Mouse (Mus musculus): ENCODE results near the gene Jmjd8. TPM values are rescaled to one million over a fixed set of nuclear protein-coding genes. Genes with fewer than 3 reads are reported as not detected.
A peak's percentile ranks its signal among the peaks of the same experiment; 100 is the strongest.

Jmjd8 gene
- polyA plus RNA-seq, 1 experiment from 2014 or later: 30.9 TPM

DNA sequence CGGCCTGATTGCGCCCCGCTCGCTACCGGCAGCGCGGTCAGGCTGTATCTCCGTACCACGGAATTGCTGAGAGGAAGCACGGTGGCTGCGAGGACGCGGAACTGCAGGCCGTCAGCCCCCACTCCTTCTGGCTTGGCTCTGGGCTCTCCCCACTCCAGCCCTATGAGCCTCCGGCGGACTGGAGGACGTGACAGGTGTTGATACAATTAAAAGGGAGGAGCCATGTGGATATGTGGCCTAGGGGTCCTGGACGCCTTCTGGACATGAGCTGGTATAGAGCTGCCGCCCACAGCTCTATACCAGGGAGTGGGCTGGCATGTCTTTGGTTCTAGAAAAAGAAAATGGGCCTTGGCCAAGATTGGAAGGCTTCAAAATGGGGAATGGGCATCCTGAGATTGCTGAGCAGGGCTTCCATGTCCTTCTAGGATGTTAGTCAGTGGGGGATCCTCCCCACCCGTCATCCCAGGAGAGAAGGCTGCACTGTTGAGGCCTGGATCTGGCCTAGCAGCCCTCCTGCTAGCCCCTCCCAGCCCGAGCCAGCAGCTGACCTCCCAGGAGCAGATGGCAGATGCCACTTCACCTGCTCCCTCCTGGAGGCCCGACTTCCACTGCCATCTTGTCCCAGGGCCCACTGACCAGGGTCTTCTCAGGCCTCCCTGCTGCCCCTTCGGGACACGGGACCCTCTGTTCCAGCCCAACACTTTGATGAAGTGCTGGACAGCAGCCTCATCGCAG, 18.9 kb upstream of the Jmjd8 start:
- Histone ChIP-seq H3K9ac (peak overlapping the region; percentile 40), H3K9me3 (replicated peaks) (no peaks in the 10 kb centered on the region), H3K4me2 (peak overlapping the region; percentile 96), H3K4me3 (peak overlapping the region; percentile 62), H3K27me3 (peaks cover 67% of the 10 kb centered on the region), H3K27ac (no peak overlapping the region), H3K4me1 (replicated peaks) (peaks cover 22% of the 10 kb centered on the region), H3K36me3 (no peaks in the 10 kb centered on the region)
- WGBS: 9% methylated on average over 24 of the region's 25 CpGs
- ATAC-seq (replicated peaks; ENCODE audit: insufficient number of reproducible peaks, insufficient read depth, low FRiP score, low read depth): no peak

DNA sequence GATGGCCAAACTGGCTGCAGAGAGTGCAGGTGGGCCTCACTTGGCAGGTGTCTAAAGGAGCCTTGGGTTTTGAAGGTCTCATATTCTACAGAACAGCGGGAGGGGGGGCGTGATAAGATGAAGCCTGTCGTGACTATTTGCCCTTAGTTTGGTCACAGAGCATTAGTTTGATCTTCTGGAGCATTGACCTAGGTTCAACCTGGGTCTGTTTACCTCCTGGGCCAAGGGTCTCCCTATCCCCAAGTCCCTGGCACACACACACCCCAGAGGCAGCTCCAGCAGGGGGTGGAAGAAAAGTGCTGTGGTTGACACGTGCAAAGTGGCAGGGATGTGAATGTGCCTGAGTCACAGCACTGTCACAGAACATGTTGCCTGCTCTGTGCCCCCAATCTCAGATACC, 17.8 kb upstream of the Jmjd8 start:
- Histone ChIP-seq H3K4me2 (no peak overlapping the region), H3K27ac (no peak overlapping the region), H3K4me3 (no peak overlapping the region), H3K27me3 (peaks cover 74% of the 10 kb centered on the region), H3K9ac (no peak overlapping the region), H3K9me3 (replicated peaks) (no peaks in the 10 kb centered on the region), H3K4me1 (replicated peaks) (peaks cover 22% of the 10 kb centered on the region), H3K36me3 (no peaks in the 10 kb centered on the region)
- WGBS: 76% methylated on average over 4 of the region's 4 CpGs
- ATAC-seq (replicated peaks; ENCODE audit: insufficient number of reproducible peaks, insufficient read depth, low FRiP score, low read depth): no peak

DNA sequence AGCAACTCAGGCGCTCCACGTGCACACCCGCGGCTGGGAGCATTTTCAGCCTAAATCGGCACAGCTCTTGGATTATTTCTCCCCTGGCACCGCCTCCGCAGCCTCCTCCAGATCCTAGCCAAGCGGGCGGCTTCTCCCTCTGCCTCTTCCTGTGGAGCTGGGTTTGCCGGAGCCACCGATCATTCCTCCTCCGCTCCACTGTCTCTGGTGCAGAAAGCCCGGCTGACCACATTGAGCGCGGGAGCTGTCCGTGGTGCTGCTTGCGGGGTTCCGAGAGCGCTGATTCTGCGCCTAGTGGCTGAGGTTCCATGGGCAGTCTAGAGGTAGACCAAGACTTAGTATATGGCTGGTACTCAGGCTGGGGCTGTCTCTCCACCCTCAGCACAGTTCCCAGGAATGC, 15.2 kb upstream of the Jmjd8 start:
- H3K36me3 ChIP-seq: no peaks in the 10 kb centered on the region
- 2% methylated on average over 20 of the region's 20 CpGs for WGBS
- no peak overlapping the region for H3K27ac ChIP-seq
- H3K9ac ChIP-seq: no peak overlapping the region
- no peak overlapping the region for H3K4me2 ChIP-seq
- ATAC-seq (replicated peaks; ENCODE audit: insufficient number of reproducible peaks, insufficient read depth, low FRiP score, low read depth): 0 out of 2 replicates have a peak, but pooled peaks have one; percentile 30
- peaks cover 93% of the 10 kb centered on the region for H3K27me3 ChIP-seq
- peaks cover 17% of the 10 kb centered on the region for H3K4me1 ChIP-seq (replicated peaks)
- H3K9me3 ChIP-seq (replicated peaks): no peaks in the 10 kb centered on the region
- no peak overlapping the region for H3K4me3 ChIP-seq

DNA sequence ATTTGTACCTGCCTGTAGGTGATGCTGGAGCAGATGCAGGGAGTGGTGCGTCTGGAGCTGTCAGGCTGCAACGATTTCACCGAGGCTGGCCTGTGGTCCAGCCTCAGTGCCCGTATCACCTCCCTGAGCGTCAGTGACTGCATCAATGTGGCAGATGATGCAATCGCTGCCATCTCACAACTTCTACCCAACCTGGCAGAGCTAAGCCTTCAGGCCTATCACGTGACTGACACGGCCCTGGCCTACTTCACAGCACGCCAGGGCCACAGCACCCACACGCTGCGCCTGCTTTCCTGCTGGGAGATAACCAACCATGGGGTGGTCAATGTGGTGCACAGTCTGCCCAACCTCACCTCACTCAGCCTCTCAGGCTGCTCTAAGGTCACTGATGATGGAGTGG, 11.0 kb upstream of the Jmjd8 start:
- no peak for ATAC-seq (replicated peaks; ENCODE audit: insufficient number of reproducible peaks, insufficient read depth, low FRiP score, low read depth)
- Histone ChIP-seq H3K4me1 (replicated peaks) (peaks cover 4% of the 10 kb centered on the region), H3K27me3 (peaks cover 92% of the 10 kb centered on the region), H3K27ac (no peak overlapping the region), H3K9ac (no peak overlapping the region), H3K9me3 (replicated peaks) (no peaks in the 10 kb centered on the region), H3K36me3 (no peaks in the 10 kb centered on the region), H3K4me3 (no peak overlapping the region), H3K4me2 (no peak overlapping the region)
- WGBS: 73% methylated on average over 11 of the region's 11 CpGs

DNA sequence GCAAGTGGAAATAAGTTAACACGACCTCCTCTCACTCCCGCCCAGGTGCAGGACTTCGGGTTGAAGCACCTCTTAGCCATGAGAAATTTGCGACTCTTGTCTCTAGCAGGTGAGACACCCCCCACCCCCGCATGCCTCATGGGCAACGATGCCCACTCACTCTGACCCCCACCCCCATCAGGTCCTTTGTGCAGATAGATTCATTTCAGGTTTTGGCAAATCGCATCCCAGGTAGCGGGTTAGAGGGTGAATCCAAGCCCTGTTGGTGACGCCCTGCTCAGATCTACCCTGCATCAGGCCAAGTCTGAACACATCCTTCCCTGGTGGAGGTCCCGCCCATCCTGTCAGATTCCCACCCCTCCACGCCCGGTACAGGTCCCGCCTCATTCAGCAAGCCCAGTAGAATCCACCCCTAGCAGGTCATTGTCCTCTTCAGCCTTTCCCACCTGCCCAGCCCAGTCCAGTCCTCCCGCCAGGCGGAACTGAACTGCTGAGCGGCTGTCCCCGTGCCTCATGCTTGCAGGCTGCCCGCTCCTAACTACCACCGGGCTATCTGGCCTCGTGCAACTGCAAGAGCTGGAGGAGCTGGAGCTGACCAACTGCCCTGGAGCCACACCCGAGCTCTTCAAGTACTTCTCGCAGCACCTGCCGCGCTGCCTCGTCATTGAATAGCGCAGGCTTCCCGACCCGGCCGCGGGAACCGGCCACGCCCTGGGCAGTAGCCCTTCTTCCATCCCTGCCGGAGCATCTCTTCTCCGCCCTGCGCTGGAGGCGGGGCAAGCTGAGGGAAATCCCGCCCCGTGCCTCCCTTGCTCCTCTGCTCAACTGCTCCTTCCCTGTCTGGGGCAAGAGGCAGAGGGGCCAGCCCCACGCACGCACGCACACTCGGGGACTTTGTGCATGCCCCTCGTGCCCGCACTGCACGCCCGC, 9.6 kb upstream of the Jmjd8 start:
- H3K9me3 ChIP-seq (replicated peaks): no peaks in the 10 kb centered on the region
- no peak for ATAC-seq (replicated peaks; ENCODE audit: insufficient number of reproducible peaks, insufficient read depth, low FRiP score, low read depth)
- H3K27ac ChIP-seq: no peak overlapping the region
- no peak overlapping the region for H3K9ac ChIP-seq
- WGBS: 8% methylated on average over 46 of the region's 46 CpGs
- H3K4me3 ChIP-seq: peak overlapping the region; percentile 4; the same call in 1 of the 2 replicates
- H3K27me3 ChIP-seq: peaks cover 81% of the 10 kb centered on the region
- H3K4me2 ChIP-seq: peak overlapping the region; percentile 5
- peaks cover 5% of the 10 kb centered on the region for H3K4me1 ChIP-seq (replicated peaks)
- H3K36me3 ChIP-seq: no peaks in the 10 kb centered on the region

DNA sequence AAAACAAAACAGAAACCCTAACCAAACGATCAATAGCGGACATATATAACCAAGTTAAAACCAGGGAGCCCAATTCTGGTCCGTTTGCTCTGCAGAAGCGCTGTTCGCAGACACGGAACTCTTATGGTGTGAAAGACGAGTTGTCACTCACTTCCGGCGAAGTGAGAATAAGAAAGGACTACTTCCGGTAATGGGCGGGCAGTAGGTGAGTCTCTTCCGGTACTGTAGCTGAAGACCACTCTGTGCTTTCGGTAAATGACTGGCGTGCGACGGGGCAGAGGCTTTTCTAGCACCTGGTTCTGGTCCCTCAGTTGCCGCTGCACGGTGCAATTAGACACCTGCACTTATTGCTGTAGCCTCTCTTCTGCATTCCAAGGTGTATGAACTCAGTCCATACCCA, 5.2 kb upstream of the Jmjd8 start, which contains the start of gene Wdr24:
Gene Wdr24, plus strand, starts transcription at position 176 of the 400 bp plus-strand sequence.
- under 1% methylated on average over 18 of the region's 18 CpGs for WGBS
- Histone ChIP-seq H3K9me3 (replicated peaks) (no peaks in the 10 kb centered on the region), H3K9ac (peak within 1 kb of the TSS; percentile 63), H3K27me3 (peaks cover 41% of the 10 kb centered on the region), H3K4me2 (peak within 1 kb of the TSS; percentile 87), H3K4me1 (replicated peaks) (peaks cover 24% of the 10 kb centered on the region), H3K27ac (peak within 1 kb of the TSS; percentile 8; the same call in 1 of the 2 replicates), H3K36me3 (peaks cover 5% of the 10 kb centered on the region; the same call in 1 of the 2 replicates), H3K4me3 (peak within 1 kb of the TSS; percentile 61)
- ATAC-seq (replicated peaks; ENCODE audit: insufficient number of reproducible peaks, insufficient read depth, low FRiP score, low read depth): peak; percentile 58; the same call in 1 of the 2 replicates

DNA sequence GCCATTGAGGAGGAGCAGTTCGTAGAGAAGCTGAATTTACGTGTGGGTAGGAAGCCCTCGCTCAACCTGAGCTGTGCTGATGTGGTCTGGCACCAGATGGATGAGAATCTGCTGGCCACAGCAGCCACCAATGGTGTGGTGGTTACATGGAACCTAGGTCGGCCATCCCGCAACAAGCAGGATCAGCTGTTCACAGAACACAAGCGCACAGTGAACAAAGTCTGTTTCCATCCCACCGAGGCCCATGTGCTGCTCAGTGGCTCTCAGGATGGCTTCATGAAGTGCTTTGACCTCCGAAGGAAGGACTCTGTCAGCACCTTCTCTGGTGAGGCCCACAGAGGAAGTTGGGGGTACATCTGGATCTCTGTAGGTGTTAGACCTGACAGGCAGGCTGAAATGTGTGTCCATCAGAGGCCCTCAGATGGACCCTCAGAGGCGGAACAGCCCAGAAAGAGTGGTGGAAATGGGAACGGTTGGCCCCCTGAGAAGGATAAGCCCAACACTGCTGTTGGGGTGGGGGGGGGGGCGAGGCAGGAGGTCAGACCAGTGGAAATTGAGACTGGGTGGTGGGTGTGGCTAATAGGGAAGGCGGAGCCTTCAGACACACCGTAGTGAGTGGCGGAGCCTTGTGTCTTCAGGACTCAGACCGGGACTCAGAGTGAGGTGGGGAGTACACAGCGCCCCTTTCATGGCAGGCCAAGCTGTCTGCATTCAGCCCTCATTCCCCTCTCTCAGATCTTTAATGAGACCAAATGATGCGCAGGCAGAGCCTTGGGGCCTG, 4.1 kb upstream of the Jmjd8 start:
- H3K4me1 ChIP-seq (replicated peaks): peaks cover 33% of the 10 kb centered on the region
- H3K9ac ChIP-seq: peak overlapping the region; percentile 63; the same call in 1 of the 2 replicates
- 69% methylated on average over 17 of the region's 17 CpGs for WGBS
- no peak for ATAC-seq (replicated peaks; ENCODE audit: insufficient number of reproducible peaks, insufficient read depth, low FRiP score, low read depth)
- peaks cover 5% of the 10 kb centered on the region; the same call in 1 of the 2 replicates for H3K36me3 ChIP-seq
- peak overlapping the region; percentile 61 for H3K4me3 ChIP-seq
- peak overlapping the region; percentile 87 for H3K4me2 ChIP-seq
- H3K9me3 ChIP-seq (replicated peaks): no peaks in the 10 kb centered on the region
- peaks cover 30% of the 10 kb centered on the region for H3K27me3 ChIP-seq
- no peak overlapping the region for H3K27ac ChIP-seq

DNA sequence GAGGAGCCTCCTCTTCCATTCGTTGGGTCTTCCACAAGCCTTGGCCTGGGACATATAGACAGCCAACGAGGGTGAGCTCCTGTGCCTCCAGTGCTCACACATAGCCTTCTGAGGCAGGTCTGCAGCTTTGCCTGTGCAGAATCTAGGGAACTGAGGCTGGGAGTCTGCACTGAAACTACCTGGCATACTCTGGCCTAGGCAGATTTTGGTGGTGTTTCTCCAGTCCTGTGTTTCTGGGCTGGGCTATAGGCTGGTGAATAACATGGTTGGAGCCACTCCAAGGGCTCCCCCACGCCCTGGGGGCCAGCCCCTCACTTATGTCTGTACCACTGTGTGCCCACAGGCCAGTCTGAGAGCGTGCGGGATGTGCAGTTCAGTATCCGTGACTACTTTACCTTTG, 3.4 kb upstream of the Jmjd8 start:
- Histone ChIP-seq H3K4me3 (no peak overlapping the region), H3K9ac (no peak overlapping the region), H3K27ac (no peak overlapping the region), H3K4me2 (peak overlapping the region; percentile 87; the same call in 1 of the 2 replicates), H3K27me3 (peaks cover 23% of the 10 kb centered on the region), H3K36me3 (peaks cover 6% of the 10 kb centered on the region; the same call in 1 of the 2 replicates), H3K4me1 (replicated peaks) (peaks cover 38% of the 10 kb centered on the region), H3K9me3 (replicated peaks) (no peaks in the 10 kb centered on the region)
- ATAC-seq (replicated peaks; ENCODE audit: insufficient number of reproducible peaks, insufficient read depth, low FRiP score, low read depth): no peak
- WGBS: 84% methylated on average over 6 of the region's 6 CpGs

DNA sequence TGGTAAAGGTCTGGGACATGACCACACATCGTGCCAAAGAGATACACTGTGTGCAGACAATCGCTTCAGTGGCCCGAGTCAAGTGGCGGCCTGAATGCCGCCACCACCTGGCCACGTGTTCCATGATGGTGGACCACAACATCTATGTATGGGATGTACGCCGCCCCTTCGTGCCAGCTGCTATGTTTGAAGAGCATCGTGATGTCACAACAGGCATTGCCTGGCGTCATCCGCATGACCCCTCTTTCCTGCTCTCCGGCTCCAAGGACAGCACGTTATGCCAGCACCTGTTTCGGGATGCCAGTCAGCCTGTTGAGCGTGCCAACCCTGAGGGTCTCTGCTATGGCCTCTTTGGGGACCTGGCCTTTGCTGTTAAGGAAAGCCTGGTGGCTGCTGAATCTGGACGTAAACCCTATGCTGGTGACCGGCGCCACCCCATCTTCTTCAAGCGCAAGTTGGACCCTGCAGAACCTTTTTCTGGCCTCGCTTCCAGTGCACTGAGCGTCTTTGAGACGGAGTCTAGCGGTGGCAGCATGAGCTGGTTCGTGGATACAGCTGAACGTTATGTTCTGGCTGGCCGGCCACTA, 2.6 kb upstream of the Jmjd8 start:
- Histone ChIP-seq H3K4me3 (no peak overlapping the region), H3K4me1 (replicated peaks) (peaks cover 44% of the 10 kb centered on the region), H3K9me3 (replicated peaks) (no peaks in the 10 kb centered on the region), H3K4me2 (no peak overlapping the region), H3K27me3 (peaks cover 15% of the 10 kb centered on the region), H3K36me3 (peaks cover 14% of the 10 kb centered on the region), H3K27ac (no peak overlapping the region), H3K9ac (no peak overlapping the region)
- 94% methylated on average over 27 of the region's 27 CpGs for WGBS
- no peak for ATAC-seq (replicated peaks; ENCODE audit: insufficient number of reproducible peaks, insufficient read depth, low FRiP score, low read depth)

DNA sequence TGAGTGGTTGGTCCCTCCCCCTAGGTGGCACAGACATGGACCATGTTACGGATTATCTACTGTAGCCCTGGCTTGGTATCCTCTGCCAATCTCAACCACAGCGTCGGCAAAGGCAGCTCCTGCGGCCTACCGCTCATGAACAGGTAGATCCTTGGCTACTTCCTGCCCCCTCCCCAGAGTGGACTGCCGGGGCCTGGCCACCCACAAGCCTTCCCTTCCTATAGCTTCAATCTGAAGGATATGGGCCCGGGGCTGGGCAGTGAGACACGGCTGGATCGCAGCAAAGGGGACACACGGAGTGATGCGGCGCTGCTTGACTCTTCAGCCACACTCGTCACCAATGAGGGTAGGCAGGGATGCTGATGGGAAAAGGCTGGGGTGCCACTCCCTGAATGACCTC, 1.7 kb upstream of the Jmjd8 start:
- Histone ChIP-seq H3K9ac (no peak overlapping the region), H3K4me1 (replicated peaks) (peaks cover 54% of the 10 kb centered on the region), H3K27me3 (peaks cover 7% of the 10 kb centered on the region)

More for the DNA sequence above, 1.7 kb upstream of the Jmjd8 start:
- no peak overlapping the region for H3K27ac ChIP-seq
- ATAC-seq (replicated peaks; ENCODE audit: insufficient number of reproducible peaks, insufficient read depth, low FRiP score, low read depth): no peak
- 91% methylated on average over 13 of the region's 13 CpGs for WGBS
- no peak overlapping the region for H3K4me2 ChIP-seq
- H3K4me3 ChIP-seq: no peak overlapping the region
- peaks cover 18% of the 10 kb centered on the region for H3K36me3 ChIP-seq
- H3K9me3 ChIP-seq (replicated peaks): no peaks in the 10 kb centered on the region
